Mouse (Mus musculus): Measurements from ENCODE around the gene Rcbtb1.

- TF ChIP-seq POLR2A (IDR thresholded peaks at IDR 0.05; ENCODE audit: control insufficient read depth, low read depth, low read length) (no peak), CTCF (IDR thresholded peaks at IDR 0.05; ENCODE audit: control insufficient read depth, insufficient read depth, insufficient replicate concordance, low read depth, low read length) (no peak)
These were observed 8.0 kb downstream of the Rcbtb1 start for GRCm38 (mm10) chr14:59209003-59209402.

Measured in testis, adult 2 months (tissue).